Mouse (Mus musculus) hindbrain, embryonic 13.5 days (tissue): ENCODE data around the gene Vdr. TPM values are rescaled to one million over a fixed set of nuclear protein-coding genes. Genes with fewer than 3 reads are reported as not detected.

Experiments
- ATAC-seq: fragments of 200-750 bp; cut with Nextera tagmentation; 2 replicates; pipeline ENCODE4 v1.8.0; 2017; ENCODE audit warnings: moderate TSS enrichment; ENCODE audit not compliant: low FRiP score
- H3K27ac ChIP-seq: fragments of 300-500 bp; sonication (generic); 2 replicates; pipeline ENCODE4 v1.5.1; 2015; ENCODE audit warnings: inconsistent platforms, mild to moderate bottlenecking, moderate library complexity
- H3K27me3 ChIP-seq: fragments of 300-500 bp; sonication (generic); 2 replicates; pipeline ENCODE4 v1.6.1; 2015; ENCODE audit warnings: mild to moderate bottlenecking, inconsistent platforms
- H3K36me3 ChIP-seq: fragments of 300-500 bp; sonication (generic); 2 replicates; pipeline ENCODE4 v1.6.1; 2015; ENCODE audit warnings: mild to moderate bottlenecking, inconsistent platforms
- H3K4me1 ChIP-seq: fragments of 300-500 bp; sonication (generic); replicated peaks from 2 replicates; pipeline ENCODE4 v1.6.1; 2015; ENCODE audit warnings: inconsistent platforms
- H3K4me2 ChIP-seq: fragments of 300-500 bp; sonication (generic); 2 replicates; pipeline ENCODE4 v1.6.1; 2015; ENCODE audit warnings: inconsistent platforms, mild to moderate bottlenecking, moderate library complexity
- H3K4me3 ChIP-seq: fragments of 300-500 bp; sonication (generic); 2 replicates; pipeline ENCODE4 v1.5.1; 2015; ENCODE audit warnings: mild to moderate bottlenecking, inconsistent platforms
- H3K9ac ChIP-seq: fragments of 300-500 bp; sonication (generic); 2 replicates; pipeline ENCODE4 v1.6.1; 2015; ENCODE audit warnings: mild to moderate bottlenecking, inconsistent platforms
- H3K9me3 ChIP-seq: fragments of 300-500 bp; sonication (generic); 2 replicates; pipeline ENCODE4 v1.6.1; 2016; ENCODE audit warnings: inconsistent platforms
- WGBS: fragments of 180-500 bp; shearing (Covaris S2); methylation state at CpG from one replicate; pipeline ENCODE4 v1.1.7; 2015; 5-methylcytosine and 5-hydroxymethylcytosine counted together
- polyA plus RNA-seq: library from polyadenylated mRNA; unstranded; fragments of >200 nt; fragmentation: Nextera tagmentation; extraction: Ambion mirVana; gene quantifications from 2 replicates; pipeline ENCODE4 v1.2.1, GENCODE M21; 2015

The Vdr gene
- polyA plus RNA-seq, 1 experiment from 2014 or later: 0.04 TPM

DNA sequence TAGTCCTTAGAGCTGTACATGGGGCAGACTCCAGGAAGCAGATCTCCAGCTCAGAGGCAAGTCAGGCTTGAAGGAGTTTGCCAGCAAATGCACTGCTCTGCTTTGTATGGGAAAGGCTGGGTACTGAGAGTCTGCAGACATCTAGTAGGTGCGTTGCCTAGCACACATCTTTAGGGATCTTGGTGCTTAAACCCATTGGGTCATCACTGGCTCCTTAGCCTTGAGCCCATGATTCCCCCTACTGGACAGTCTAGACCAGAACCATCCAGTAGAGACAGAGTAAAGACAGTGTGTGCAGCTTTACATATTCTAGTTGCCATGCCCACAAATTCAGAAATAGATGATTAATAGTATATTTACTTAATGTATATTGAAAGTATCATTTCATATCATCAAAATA is 69.6 kb downstream of the Vdr start:
- Histone ChIP-seq H3K4me3 (no peak overlapping the region), H3K4me2 (no peak overlapping the region), H3K27ac (no peak overlapping the region), H3K36me3 (no peaks in the 10 kb centered on the region), H3K27me3 (0 out of 2 replicates have a peak, but pooled peaks cover 2% of the 10 kb centered on the region), H3K9ac (no peak overlapping the region), H3K4me1 (peaks cover 15% of the 10 kb centered on the region), H3K9me3 (no peaks in the 10 kb centered on the region)
- no peak for ATAC-seq
- 91% methylated on average over 1 of the region's 1 CpGs for WGBS

DNA sequence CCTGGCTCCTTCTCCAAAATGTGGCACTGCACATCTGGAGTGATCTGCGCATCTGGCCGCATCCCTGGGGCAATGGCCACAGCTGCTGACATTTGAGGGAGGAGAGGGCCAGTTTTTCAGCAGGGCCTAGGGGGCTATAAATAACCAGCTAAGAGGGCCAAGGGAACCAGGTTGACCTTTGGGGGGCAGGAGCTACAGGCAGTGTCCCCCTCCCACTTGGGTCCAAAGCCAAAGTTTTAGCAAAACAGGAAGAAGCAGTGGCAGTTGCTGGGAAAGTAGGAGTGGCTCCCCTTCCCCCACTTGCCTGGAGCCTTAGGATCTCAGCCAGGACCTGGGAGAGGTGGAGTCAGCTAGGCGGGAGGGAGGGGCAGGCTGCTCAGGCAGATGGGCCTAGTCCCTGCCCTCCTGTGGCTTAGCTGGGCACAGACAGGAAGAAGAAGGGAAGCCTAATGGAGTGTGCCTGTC is 70.4 kb downstream of the Vdr start:
- WGBS: 57% methylated on average over 3 of the region's 3 CpGs
- Histone ChIP-seq H3K9ac (no peak overlapping the region), H3K4me1 (peaks cover 15% of the 10 kb centered on the region), H3K4me2 (no peak overlapping the region), H3K9me3 (no peaks in the 10 kb centered on the region), H3K27me3 (0 out of 2 replicates have a peak, but pooled peaks cover 2% of the 10 kb centered on the region), H3K27ac (no peak overlapping the region), H3K36me3 (no peaks in the 10 kb centered on the region), H3K4me3 (no peak overlapping the region)
- ATAC-seq: 0 out of 2 replicates have a peak, but pooled peaks have one; percentile 61

DNA sequence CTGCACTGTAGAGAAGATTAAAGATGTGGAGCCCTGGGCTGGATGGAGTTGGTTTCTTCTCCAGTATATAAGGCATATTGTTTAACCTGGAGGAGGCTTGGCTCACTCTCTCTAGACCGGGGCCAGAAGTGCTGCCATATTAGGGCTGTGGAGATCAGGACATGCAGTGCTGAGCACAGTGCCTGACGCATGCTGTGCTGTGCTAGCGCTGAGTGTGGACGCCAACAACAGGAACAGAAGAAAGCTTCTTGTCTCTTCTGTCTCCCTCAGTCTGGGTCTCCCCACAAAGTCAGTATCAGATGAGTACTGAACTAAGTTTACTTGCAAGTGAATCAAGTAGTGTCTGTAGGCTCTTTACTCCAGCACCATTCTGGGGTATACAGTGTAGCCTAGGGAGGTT is 71.0 kb downstream of the Vdr start:
- H3K27ac ChIP-seq: no peak overlapping the region
- WGBS: 69% methylated on average over 4 of the region's 4 CpGs

DNA sequence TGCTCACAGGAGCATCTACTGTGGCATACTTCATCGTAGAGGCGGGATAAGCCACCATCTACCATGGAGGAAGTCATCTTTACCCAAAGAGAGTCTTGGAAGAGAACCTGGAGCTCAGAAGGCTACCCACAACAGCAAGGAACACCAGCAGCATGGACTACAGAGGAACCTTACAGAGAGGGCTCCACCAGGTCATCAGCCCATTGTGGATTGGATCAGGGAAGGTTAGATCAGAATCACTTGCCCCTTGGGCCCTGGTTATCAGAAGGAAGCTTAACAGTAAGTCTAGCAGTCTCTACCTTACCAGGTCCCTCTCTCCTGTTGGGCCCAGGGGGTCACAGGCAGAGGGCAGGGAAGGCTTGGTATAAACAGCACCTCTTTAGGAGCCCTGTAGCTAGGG is 71.4 kb downstream of the Vdr start:
- WGBS: 92% methylated on average over 2 of the region's 2 CpGs

More for the DNA sequence above, 71.0 kb downstream of the Vdr start:
- Histone ChIP-seq H3K4me1 (peaks cover 15% of the 10 kb centered on the region), H3K9ac (no peak overlapping the region), H3K9me3 (no peaks in the 10 kb centered on the region), H3K27me3 (0 out of 2 replicates have a peak, but pooled peaks cover 2% of the 10 kb centered on the region), H3K36me3 (no peaks in the 10 kb centered on the region), H3K4me2 (no peak overlapping the region), H3K4me3 (no peak overlapping the region)
- no peak for ATAC-seq

DNA sequence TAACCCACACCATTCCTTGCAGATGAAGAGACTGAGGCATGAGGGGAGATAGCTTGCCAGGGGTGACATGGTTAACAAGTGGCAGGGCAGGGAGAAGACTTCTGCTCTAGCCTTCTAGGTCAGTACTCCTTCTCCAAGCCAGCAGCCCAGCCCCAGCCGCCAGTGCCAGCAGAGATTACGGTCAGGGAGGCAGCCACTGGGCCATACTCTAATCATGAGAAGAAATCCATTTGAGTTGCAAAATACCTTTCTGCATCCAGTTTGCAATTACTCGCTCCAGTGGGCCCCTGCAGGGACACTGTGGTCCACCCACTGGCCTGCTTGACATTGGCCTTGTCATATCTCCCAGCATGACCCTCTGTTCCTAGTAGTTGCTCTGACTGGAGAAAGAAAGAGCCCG is 72.0 kb downstream of the Vdr start:
- Histone ChIP-seq H3K36me3 (no peaks in the 10 kb centered on the region), H3K4me1 (peaks cover 16% of the 10 kb centered on the region), H3K4me3 (no peak overlapping the region), H3K27me3 (0 out of 2 replicates have a peak, but pooled peaks cover 2% of the 10 kb centered on the region), H3K9me3 (no peaks in the 10 kb centered on the region), H3K9ac (no peak overlapping the region), H3K27ac (no peak overlapping the region), H3K4me2 (no peak overlapping the region)
- 71% methylated on average over 4 of the region's 4 CpGs for WGBS
- ATAC-seq: no peak

More for the DNA sequence above, 71.4 kb downstream of the Vdr start:
- Histone ChIP-seq H3K27me3 (0 out of 2 replicates have a peak, but pooled peaks cover 2% of the 10 kb centered on the region), H3K4me1 (peaks cover 15% of the 10 kb centered on the region), H3K4me3 (no peak overlapping the region), H3K27ac (no peak overlapping the region), H3K9ac (no peak overlapping the region), H3K9me3 (no peaks in the 10 kb centered on the region), H3K36me3 (no peaks in the 10 kb centered on the region), H3K4me2 (no peak overlapping the region)
- ATAC-seq: no peak

DNA sequence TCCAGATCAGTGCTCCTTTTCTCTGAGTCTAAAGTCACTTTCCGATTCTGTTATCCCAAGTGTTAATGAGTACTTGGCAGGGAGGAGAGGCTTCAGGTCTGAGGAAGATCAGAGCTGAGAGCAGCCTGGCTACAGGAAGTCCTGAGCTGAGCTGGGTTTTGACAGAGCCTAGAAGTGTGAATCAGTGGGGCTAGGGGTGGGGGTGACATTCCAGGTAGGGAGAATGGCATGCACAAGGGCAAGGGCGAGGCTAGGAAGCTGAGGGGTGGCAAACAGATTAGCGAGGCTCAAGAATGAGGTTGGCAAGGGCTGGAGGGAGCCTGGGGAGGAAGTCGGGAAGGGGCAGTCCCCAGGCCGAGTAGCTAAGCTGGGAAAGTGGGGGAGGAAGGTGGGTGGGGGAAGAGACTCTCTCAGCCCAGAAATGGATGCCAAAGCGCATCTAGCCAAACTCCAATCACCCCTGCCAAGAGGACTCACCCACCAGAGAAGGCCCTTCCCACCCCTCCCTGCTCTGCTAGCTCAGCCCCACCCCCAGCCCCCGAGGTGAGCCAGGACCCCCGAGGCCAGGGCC is 72.9 kb downstream of the Vdr start:
- Histone ChIP-seq H3K4me3 (no peak overlapping the region), H3K36me3 (no peaks in the 10 kb centered on the region), H3K4me1 (peaks cover 23% of the 10 kb centered on the region), H3K4me2 (no peak overlapping the region), H3K9me3 (no peaks in the 10 kb centered on the region), H3K27ac (no peak overlapping the region), H3K9ac (no peak overlapping the region), H3K27me3 (0 out of 2 replicates have a peak, but pooled peaks cover 2% of the 10 kb centered on the region)
- 37% methylated on average over 8 of the region's 8 CpGs for WGBS
- ATAC-seq: no peak

DNA sequence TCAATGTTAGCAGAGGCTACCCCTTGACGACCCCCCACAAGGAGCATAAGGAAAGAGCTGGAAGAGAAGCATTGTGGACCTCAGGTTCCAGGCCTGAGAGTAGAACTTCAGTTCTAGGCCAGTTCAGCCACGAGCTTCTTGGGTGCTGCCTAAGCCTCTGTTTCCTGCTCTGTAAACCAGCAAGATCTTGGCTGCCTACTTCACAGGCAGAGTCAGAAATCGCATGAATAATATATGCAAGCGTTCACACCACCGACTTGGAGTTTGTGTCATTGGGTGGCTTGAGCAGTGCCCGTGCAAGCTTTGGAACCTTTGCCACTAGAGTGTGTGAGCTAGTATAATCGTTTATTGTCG is 73.6 kb downstream of the Vdr start:
- no peak overlapping the region for H3K4me2 ChIP-seq
- H3K4me3 ChIP-seq: no peak overlapping the region
- peaks cover 30% of the 10 kb centered on the region for H3K4me1 ChIP-seq
- WGBS: 77% methylated on average over 8 of the region's 8 CpGs
- H3K27ac ChIP-seq: no peak overlapping the region
- 0 out of 2 replicates have a peak, but pooled peaks cover 2% of the 10 kb centered on the region for H3K27me3 ChIP-seq
- ATAC-seq: no peak
- no peaks in the 10 kb centered on the region for H3K9me3 ChIP-seq
- H3K9ac ChIP-seq: no peak overlapping the region
- H3K36me3 ChIP-seq: no peaks in the 10 kb centered on the region

DNA sequence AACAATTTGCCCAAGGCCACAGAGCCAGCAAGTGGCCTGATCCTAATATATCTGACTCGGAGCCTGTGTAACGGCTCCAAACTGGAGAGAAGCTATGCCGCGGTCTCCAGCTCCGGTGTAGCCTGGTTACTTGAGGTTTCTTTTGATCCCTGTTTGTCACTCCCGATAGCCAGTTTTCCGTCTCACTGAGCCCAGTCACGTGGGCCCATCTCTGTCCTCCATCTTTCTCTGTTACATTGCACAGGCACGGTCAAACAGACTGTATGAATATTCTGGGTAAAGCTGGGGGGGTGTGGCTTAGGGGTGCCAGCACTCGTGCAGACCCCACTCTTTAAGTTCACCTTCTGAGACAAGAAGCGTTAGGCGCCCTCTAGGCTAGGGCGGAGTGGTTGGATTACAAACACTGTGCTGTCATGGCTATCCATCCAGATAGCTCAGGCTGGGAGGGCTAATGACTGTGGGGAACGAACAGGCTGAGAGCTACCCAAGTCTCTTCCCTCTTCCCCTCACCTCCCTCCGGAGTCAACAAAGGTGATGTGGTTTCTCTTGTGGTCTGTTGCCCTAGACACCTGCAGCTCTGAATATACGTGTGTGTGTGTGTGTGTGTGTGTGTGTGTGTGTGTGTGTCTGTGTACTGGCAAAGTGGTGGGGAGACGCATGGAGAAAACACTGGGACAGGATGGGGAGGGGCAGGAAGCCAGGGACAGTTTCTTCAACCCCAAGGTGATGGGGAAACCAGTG is 74.1 kb downstream of the Vdr start:
- H3K4me3 ChIP-seq: no peak overlapping the region
- H3K36me3 ChIP-seq: no peaks in the 10 kb centered on the region
- peaks cover 33% of the 10 kb centered on the region for H3K4me1 ChIP-seq
- no peak overlapping the region for H3K9ac ChIP-seq
- H3K27me3 ChIP-seq: 0 out of 2 replicates have a peak, but pooled peaks cover 2% of the 10 kb centered on the region
- H3K9me3 ChIP-seq: no peaks in the 10 kb centered on the region
- no peak overlapping the region for H3K4me2 ChIP-seq
- no peak overlapping the region for H3K27ac ChIP-seq
- ATAC-seq: no peak
- WGBS: 51% methylated on average over 17 of the region's 17 CpGs

DNA sequence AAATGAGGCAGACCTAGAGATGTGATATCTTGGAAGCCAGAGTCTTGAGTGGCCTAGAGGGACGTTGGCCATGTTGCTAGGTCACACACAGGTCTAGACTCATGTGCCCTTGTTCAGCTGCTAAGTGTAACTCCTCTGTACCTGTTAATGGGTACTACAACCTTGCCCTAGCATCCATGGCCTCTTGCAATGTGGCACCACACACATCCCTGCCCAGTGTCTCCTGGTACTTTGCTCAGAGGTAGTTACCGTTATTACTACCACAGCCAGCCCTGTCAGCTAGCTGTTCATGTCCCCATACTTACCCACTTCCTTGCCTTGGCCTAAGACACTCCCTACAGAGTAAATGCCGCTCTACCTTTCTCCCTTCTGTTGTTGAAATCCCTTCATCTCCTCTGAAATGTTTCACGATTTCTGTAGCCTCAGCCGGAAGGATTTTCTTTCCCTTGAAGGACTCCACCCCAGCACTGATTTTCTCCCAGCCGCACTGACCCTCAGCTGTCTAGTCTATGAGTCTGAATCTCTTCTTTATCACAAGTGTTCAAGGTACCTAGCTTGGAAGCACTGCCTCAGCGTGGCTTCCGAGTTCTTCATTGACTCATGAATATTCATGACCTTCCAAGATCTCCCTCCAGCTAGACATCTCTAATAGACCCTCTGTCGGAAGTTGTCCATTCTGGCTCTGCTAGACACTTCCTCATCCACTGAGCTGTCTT is 77.5 kb downstream of the Vdr start:
- H3K27me3 ChIP-seq: 0 out of 2 replicates have a peak, but pooled peaks cover 2% of the 10 kb centered on the region
- no peak overlapping the region for H3K27ac ChIP-seq
- no peaks in the 10 kb centered on the region for H3K36me3 ChIP-seq
- H3K9me3 ChIP-seq: no peaks in the 10 kb centered on the region
- H3K4me1 ChIP-seq: peaks cover 55% of the 10 kb centered on the region
- WGBS: 53% methylated on average over 9 of the region's 9 CpGs
- peak overlapping the region; percentile 99; the same call in 1 of the 2 replicates for H3K9ac ChIP-seq
- no peak for ATAC-seq
- no peak overlapping the region for H3K4me2 ChIP-seq
- no peak overlapping the region for H3K4me3 ChIP-seq

DNA sequence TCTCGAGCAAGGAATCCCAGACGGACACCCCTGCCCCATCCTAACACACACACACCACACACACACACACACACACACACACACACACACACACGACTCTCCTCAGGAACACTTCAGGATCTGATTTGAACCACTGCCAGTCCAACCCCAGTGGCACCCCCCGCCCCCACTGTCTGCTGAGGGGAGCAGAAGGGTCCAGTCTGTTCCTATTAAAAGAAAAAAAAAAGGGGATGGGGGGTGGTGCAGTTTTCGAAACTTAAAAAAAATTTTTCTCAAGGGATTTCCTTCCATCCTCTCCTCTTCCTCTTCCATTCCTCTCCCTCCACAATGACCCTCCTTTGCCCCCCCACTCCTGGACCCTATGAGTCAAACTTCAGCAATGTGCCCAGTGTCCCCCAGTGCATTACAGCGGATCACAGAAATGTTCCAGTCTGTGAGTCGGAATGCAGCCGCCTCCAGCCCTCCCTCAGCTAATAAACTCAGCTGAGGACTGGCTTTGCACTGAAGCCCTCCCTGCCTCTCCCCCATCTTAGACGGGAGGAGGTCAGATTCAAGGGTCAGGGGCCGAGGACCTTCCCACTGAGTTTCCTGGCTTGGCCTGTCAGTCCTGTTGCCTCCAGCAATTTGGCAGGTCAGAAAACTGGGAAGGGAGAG is 78.3 kb downstream of the Vdr start:
- peak overlapping the region; percentile 99 for H3K9ac ChIP-seq
- peak overlapping the region; percentile 89 for H3K4me3 ChIP-seq
- H3K9me3 ChIP-seq: no peaks in the 10 kb centered on the region
- no peak for ATAC-seq
- 7% methylated on average over 10 of the region's 10 CpGs for WGBS
- H3K36me3 ChIP-seq: no peaks in the 10 kb centered on the region
- peak overlapping the region; percentile 72 for H3K4me2 ChIP-seq
- H3K27ac ChIP-seq: peak overlapping the region; percentile 98
- peaks cover 56% of the 10 kb centered on the region for H3K4me1 ChIP-seq
- H3K27me3 ChIP-seq: 0 out of 2 replicates have a peak, but pooled peaks cover 2% of the 10 kb centered on the region

DNA sequence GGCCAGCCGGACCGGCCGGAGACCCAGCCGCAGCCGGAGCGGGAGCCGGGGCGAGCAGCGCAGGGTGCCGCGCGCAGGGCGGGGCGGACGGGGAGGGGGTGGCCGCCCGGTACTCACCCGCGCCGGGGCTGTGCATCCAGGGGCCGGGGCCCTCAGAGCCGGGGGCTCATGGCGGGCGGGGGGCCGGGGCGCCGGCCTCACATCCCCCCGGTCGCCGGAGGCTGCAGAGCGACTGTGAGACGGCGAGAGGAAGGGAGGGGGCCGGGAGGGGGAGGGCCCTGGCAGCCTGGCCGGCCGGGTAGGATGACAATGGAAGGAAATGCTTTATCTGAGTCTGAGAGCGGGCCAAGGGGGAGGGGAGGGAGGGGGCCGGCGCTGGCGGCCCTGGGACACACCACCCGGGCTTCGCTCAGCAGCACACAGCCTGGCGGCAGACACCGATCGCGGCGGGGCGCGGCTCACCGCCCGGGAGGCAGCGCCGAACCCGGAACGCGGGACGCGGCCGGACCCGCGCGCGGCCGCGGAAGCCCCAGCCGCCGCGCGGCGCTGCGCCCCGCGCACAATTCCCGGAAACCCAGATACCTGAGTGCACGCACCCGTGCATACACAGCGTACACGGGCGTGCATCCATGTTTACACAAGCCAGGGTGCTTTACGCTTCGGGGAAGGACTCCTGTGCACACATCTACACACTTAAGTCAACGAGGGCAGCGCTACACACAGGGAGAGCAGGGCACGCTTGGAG is 79.0 kb downstream of the Vdr start:
- H3K36me3 ChIP-seq: no peaks in the 10 kb centered on the region
- H3K9ac ChIP-seq: peak overlapping the region; percentile 99
- WGBS: under 1% methylated on average over 67 of the region's 84 CpGs
- H3K9me3 ChIP-seq: no peaks in the 10 kb centered on the region
- peak overlapping the region; percentile 89 for H3K4me3 ChIP-seq
- peak; percentile 87 for ATAC-seq
- peaks cover 62% of the 10 kb centered on the region for H3K4me1 ChIP-seq
- peak overlapping the region; percentile 72 for H3K4me2 ChIP-seq
- H3K27ac ChIP-seq: peak overlapping the region; percentile 98
- no peaks in the 10 kb centered on the region for H3K27me3 ChIP-seq
